12 mouse cellular contexts compared by ENCODE assay signal in genomic region chr3:89181749-89182500, GRCm38 (mm10). TPM values are rescaled to one million over a fixed set of nuclear protein-coding genes. Genes with fewer than 3 reads are reported as not detected.
A peak's percentile ranks its signal among the peaks of the same experiment; 100 is the strongest.
DNase-seq lines count a peak whose midpoint lies in the region; ATAC-seq lines count a peak whose summit lies in the region.
"Had no signal": no experiment of that assay in that cellular context is flagged by ENCODE, and none has a peak within 500 bp of the region (broad histone marks: within the 10 kb centered on the region; RNA-seq: fewer than 3 reads in every experiment).

No protein-coding gene starts in this region.

- H3K9me3 ChIP-seq in kidney, embryonic 15.5 days (replicated peaks): no peaks in the 10 kb centered on the region

- WGBS in kidney, embryonic 15.5 days: 91% methylated on average over 27 of the region's 27 CpGs

- no peak overlapping the region for H3K9ac ChIP-seq in kidney, embryonic 15.5 days

- no peaks in the 10 kb centered on the region for H3K27me3 ChIP-seq in kidney, embryonic 15.5 days

- peak; percentile 66 for DNase-seq in cerebellum, adult 11-12 months
- DNase-seq in cerebellum, adult 8-10 months: no peak
- DNase-seq in kidney, adult 11 months: no peak
- peak; percentile 20 for DNase-seq in urinary bladder, adult 2 months (ENCODE audit: low spot score)
- DNase-seq in urinary bladder, postnatal 4 days (ENCODE audit: low spot score in 2 of 2): no peak
- DNase-seq in frontal cortex, adult 2 months (ENCODE audit: extremely low spot score in 1 of 2, low spot score in 1 of 2): no peak
- no peak for DNase-seq in left cerebral cortex, adult 18-20 months (ENCODE audit: low spot score in 2 of 2)
- DNase-seq: cerebellum, postnatal 14 days; kidney, postnatal 36 days; lung, adult 2 months; right cerebral cortex, postnatal 25 days had no signal

- peak overlapping the region; percentile 89; the same call in 1 of the 2 replicates for H3K27ac ChIP-seq in kidney, embryonic 15.5 days

- H3K4me2 ChIP-seq in kidney, embryonic 15.5 days: no peak overlapping the region

- no peak overlapping the region for H3K4me3 ChIP-seq in kidney, embryonic 15.5 days (replicated peaks)

- peaks cover 57% of the 10 kb centered on the region for H3K4me1 ChIP-seq in kidney, embryonic 15.5 days

- H3K36me3 ChIP-seq in kidney, embryonic 15.5 days: peaks cover 39% of the 10 kb centered on the region

- ATAC-seq in kidney, embryonic 15.5 days (replicated peaks; ENCODE audit: low FRiP score): no peak

RNA-seq across cellular contexts. Expression of gene Fam189b, which starts 1.0 kb away (rescaled TPM):
- polyA plus RNA-seq in kidney, embryonic 15.5 days (2015; fragmentation: Nextera tagmentation; extraction: Ambion mirVana): 37.1 and 50.4 TPM in 2 replicates
- 32.9 and 42.3 TPM in 2 replicates for polyA plus RNA-seq in urinary bladder, adult 2 months (2012; rRNA removed)
- 77.0 and 78.8 TPM in 2 replicates for polyA plus RNA-seq in frontal cortex, adult 2 months (2012; rRNA removed)
- total RNA-seq in left cerebral cortex, adult 18-20 months (2021): 10 to 100 TPM; 48.1 to 58.5 TPM

RNA-seq across cellular contexts. Expression of gene Scamp3, which starts 4.7 kb away (rescaled TPM):
- 122 and 133 TPM in 2 replicates for polyA plus RNA-seq in kidney, embryonic 15.5 days (2015; fragmentation: Nextera tagmentation; extraction: Ambion mirVana)
- 69.8 and 72.3 TPM in 2 replicates for polyA plus RNA-seq in urinary bladder, adult 2 months (2012; rRNA removed)
- 95.7 and 97.7 TPM in 2 replicates for polyA plus RNA-seq in frontal cortex, adult 2 months (2012; rRNA removed)
- total RNA-seq in left cerebral cortex, adult 18-20 months (2021): 10 to 100 TPM; 63.2 to 63.7 TPM

RNA-seq across cellular contexts. Expression of gene Clk2, which starts 17.3 kb away (rescaled TPM):
- 28.4 and 32.0 TPM in 2 replicates for polyA plus RNA-seq in kidney, embryonic 15.5 days (2015; fragmentation: Nextera tagmentation; extraction: Ambion mirVana)
- polyA plus RNA-seq in urinary bladder, adult 2 months (2012; rRNA removed): 73.9 and 89.8 TPM in 2 replicates
- 71.1 and 76.2 TPM in 2 replicates for polyA plus RNA-seq in frontal cortex, adult 2 months (2012; rRNA removed)
- total RNA-seq in left cerebral cortex, adult 18-20 months (2021): 10 to 100 TPM; 40.9 to 45.0 TPM

RNA-seq across cellular contexts. Expression of gene Gba, which starts 20.8 kb away (rescaled TPM):
- 41.4 and 44.0 TPM in 2 replicates for polyA plus RNA-seq in kidney, embryonic 15.5 days (2015; fragmentation: Nextera tagmentation; extraction: Ambion mirVana)
- 58.7 and 60.8 TPM in 2 replicates for polyA plus RNA-seq in urinary bladder, adult 2 months (2012; rRNA removed)
- polyA plus RNA-seq in frontal cortex, adult 2 months (2012; rRNA removed): 65.4 and 68.7 TPM in 2 replicates
- 10 to 100 TPM; 61.5 to 64.9 TPM for total RNA-seq in left cerebral cortex, adult 18-20 months (2021)

RNA-seq across cellular contexts. Expression of gene Hcn3, which starts 21.9 kb away (rescaled TPM):
- polyA plus RNA-seq in kidney, embryonic 15.5 days (2015; fragmentation: Nextera tagmentation; extraction: Ambion mirVana): 1.6 and 3.1 TPM in 2 replicates
- 0.44 and 0.49 TPM in 2 replicates for polyA plus RNA-seq in urinary bladder, adult 2 months (2012; rRNA removed)
- 33.3 and 36.8 TPM in 2 replicates for polyA plus RNA-seq in frontal cortex, adult 2 months (2012; rRNA removed)
- 10 to 100 TPM; 14.4 to 21.9 TPM for total RNA-seq in left cerebral cortex, adult 18-20 months (2021)

Comparison
In these comparisons a context has a peak if more than half of its experiments do, and no peak if none do; other contexts are left out.
1. DNase-seq: peak in cerebellum, adult 11-12 months (single experiment) and urinary bladder, adult 2 months (single experiment); none in cerebellum, adult 8-10 months (single experiment), kidney, adult 11 months (single experiment), urinary bladder, postnatal 4 days (0 of 2), frontal cortex, adult 2 months (0 of 2) and left cerebral cortex, adult 18-20 months (0 of 2).